Mouse (Mus musculus) bone marrow macrophage, adult 2 months (primary cell): ENCODE measurements around the gene Baz1a.

Source experiments
- CTCF ChIP-seq: IDR thresholded peaks from 2 replicates; pipeline ENCODE4 v1.5.1; 2012; ENCODE audit warnings: low read depth, mild to moderate bottlenecking, low read length, moderate library complexity
- POLR2A ChIP-seq: IDR thresholded peaks from 2 replicates; pipeline ENCODE4 v1.6.1; 2012; ENCODE audit warnings: mild to moderate bottlenecking, low read depth, low read length, borderline replicate concordance

DNA sequence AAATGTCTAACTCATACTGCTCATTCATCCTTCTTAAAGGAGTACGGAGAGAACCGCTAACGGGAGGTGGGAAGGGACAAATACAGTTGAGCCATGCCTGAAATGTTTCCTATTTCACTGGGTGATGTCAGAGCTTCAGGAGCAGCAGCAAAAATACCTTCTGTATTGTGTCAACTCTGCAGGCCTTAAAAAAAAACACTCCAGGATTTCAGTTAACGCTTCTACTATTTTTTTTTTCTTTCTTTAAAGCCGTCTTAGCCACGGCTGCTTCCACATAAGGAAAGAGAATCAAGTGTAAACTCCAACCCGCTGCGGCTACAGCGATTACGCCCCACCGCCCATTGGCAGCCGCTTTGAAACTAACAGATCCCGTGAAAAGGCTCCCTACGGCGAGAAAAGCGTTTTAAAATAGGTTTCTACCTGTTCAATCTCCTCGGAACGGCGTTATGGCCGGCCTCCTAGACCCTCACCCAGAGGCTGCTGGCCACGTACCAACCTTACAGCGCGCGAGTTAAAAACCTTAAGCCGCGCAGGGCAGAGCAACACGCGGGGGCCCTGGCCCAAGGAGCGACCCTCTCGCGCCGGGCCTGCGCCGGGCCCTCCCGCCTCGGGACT is 152.1 kb downstream of the Baz1a start:
- TF ChIP-seq CTCF = no peak
- TF ChIP-seq POLR2A = no peak
